Mouse (Mus musculus) midbrain, embryonic 11.5 days (tissue): Measurements from ENCODE around the gene Megf8. TPM values are rescaled to one million over a fixed set of nuclear protein-coding genes. Genes with fewer than 3 reads are reported as not detected.

Source experiments
- ATAC-seq: fragments of 200-750 bp; cut with Nextera tagmentation; 2 replicates; pipeline ENCODE4 v1.8.0; 2017; ENCODE audit warnings: moderate TSS enrichment, moderate library complexity; ENCODE audit not compliant: low FRiP score
- DNase-seq: peaks from one replicate; pipeline ENCODE4 v3.0.0; 2015; ENCODE audit warnings: low spot score; ENCODE audit errors: missing footprints
- H3K27ac ChIP-seq: fragments of 300-500 bp; sonication (generic); 2 replicates; pipeline ENCODE4 v1.5.1; 2014; ENCODE audit warnings: low read depth, low read length
- H3K27me3 ChIP-seq: fragments of 300-500 bp; sonication (generic); 2 replicates; pipeline ENCODE4 v1.6.1; 2014; ENCODE audit warnings: mild to moderate bottlenecking, low read length, moderate library complexity, mixed read lengths; ENCODE audit not compliant: control insufficient read depth, insufficient read depth
- H3K36me3 ChIP-seq: fragments of 300-500 bp; sonication (generic); 2 replicates; pipeline ENCODE4 v1.6.1; 2014; ENCODE audit warnings: mild to moderate bottlenecking, low read length, moderate library complexity, mixed read lengths; ENCODE audit not compliant: control insufficient read depth, insufficient read depth
- H3K4me1 ChIP-seq: fragments of 300-500 bp; sonication (generic); 2 replicates; pipeline ENCODE4 v1.6.1; 2014; ENCODE audit warnings: low read length; ENCODE audit not compliant: control insufficient read depth, insufficient read depth
- H3K4me2 ChIP-seq: fragments of 300-500 bp; sonication (generic); 2 replicates; pipeline ENCODE4 v1.6.1; 2014; ENCODE audit warnings: mild to moderate bottlenecking, moderate library complexity
- H3K4me3 ChIP-seq: fragments of 300-500 bp; sonication (generic); 2 replicates; pipeline ENCODE4 v1.5.1; 2014; ENCODE audit warnings: low read depth, low read length
- H3K9ac ChIP-seq: fragments of 300-500 bp; sonication (generic); 2 replicates; pipeline ENCODE4 v1.6.1; 2014; ENCODE audit warnings: low read length
- H3K9me3 ChIP-seq: fragments of 300-500 bp; sonication (generic); 2 replicates; pipeline ENCODE4 v1.6.1; 2016; ENCODE audit warnings: low read length; ENCODE audit not compliant: control insufficient read depth
- WGBS: fragments of 180-500 bp; shearing (Covaris S2); extraction: QIAGEN DNeasy Blood & Tissue Kit; methylation state at CpG from one replicate; pipeline ENCODE4 v1.1.7; 2014; 5-methylcytosine and 5-hydroxymethylcytosine counted together
- polyA plus RNA-seq: library from polyadenylated mRNA; unstranded; fragments of >200 nt; fragmentation: Nextera tagmentation; extraction: Ambion mirVana; gene quantifications from 2 replicates; pipeline ENCODE4 v1.2.1, GENCODE M21; 2014

The Megf8 gene
- polyA plus RNA-seq, 1 experiment from 2014 or later: 10.3 TPM

DNA sequence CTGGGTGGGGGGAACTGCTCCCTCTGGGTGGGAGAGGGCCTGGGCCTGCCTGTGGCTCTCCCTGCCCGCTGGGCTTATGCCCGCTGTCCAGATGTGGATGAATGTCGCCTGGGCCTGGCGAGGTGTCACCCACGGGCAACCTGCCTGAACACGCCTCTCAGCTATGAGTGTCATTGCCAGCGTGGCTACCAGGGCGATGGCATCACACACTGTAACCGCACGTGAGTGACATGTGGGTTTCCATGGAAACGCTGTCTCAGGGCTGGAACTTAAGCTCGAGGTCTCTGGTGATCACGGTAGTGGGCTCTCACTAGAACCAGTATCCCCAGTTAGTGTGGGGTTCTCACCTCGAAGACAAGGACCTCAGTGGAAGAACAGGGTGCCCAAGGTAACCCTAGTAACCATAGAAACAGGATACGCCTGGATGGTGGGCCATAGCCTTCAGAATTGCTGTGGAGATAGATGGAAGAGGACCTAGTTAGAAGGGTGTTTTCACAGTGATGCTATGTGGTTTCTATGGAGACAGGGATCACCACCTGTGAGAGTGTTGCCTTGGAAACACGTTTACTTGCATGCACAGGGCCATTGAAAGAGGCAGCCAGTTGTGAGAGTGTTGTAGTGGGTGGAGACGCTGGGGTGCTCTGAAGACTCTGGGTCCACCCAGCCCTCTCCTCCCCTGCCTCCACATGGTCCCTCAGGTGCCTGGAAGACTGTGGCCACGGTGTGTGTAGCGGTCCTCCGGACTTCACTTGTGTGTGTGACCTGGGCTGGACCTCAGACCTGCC lies 24.2 kb downstream of the Megf8 start:
- H3K4me3 ChIP-seq: no peak overlapping the region
- ATAC-seq (no peak), DNase-seq (no peak)
- no peak overlapping the region for H3K27ac ChIP-seq
- no peaks in the 10 kb centered on the region for H3K27me3 ChIP-seq
- no peaks in the 10 kb centered on the region for H3K4me1 ChIP-seq
- H3K36me3 ChIP-seq: peaks cover 5% of the 10 kb centered on the region
- no peaks in the 10 kb centered on the region for H3K9me3 ChIP-seq
- 78% methylated on average over 20 of the region's 20 CpGs for WGBS
- H3K4me2 ChIP-seq: no peak overlapping the region
- H3K9ac ChIP-seq: no peak overlapping the region

DNA sequence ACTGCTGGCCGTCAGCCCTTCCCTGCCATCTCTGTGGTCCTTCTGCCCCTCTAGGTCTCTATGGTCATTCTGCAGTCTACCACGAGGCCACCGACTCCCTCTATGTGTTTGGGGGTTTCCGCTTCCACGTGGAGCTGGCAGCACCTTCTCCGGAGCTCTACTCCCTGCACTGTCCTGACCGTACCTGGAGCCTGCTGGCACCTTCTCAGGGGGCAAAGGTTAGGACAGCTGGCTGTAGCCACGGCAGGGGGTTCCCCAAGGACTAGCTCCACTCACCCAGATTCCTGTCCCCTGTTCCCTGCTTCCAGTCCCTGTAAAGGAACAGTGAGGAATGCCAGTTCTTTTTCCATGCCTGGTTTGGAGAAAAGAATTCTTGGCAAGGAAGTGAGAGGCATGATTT lies 31.9 kb downstream of the Megf8 start:
- Histone ChIP-seq H3K4me2 (no peak overlapping the region), H3K4me1 (no peaks in the 10 kb centered on the region), H3K4me3 (no peak overlapping the region), H3K9ac (no peak overlapping the region), H3K27me3 (no peaks in the 10 kb centered on the region), H3K9me3 (no peaks in the 10 kb centered on the region; the same call in 1 of the 2 replicates), H3K36me3 (peaks cover 24% of the 10 kb centered on the region), H3K27ac (no peak overlapping the region)
- ATAC-seq: no peak
- no peak for DNase-seq
- 83% methylated on average over 8 of the region's 8 CpGs for WGBS

DNA sequence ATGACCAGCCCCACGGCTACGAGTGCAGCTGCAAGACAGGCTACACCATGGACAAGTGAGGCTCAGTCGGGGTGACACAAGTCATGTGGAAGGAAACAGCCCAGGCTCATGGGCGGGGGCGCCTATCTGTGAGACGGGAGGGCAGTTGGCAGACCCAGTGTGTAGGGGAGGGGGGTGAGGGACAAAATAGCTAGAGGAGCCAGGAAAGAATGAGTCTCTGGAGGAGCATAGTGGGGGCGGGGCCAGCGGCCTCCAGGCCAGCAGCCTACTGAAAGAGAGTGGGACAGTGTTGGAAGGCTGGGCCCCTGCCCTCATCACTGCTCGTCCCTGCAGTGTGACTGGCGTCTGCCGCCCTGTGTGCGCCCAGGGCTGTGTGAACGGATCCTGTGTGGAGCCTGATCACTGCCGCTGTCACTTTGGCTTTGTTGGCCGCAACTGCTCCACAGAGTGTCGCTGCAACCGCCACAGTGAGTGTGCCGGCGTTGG lies 41.8 kb downstream of the Megf8 start:
- no peak overlapping the region for H3K4me3 ChIP-seq
- no peaks in the 10 kb centered on the region for H3K9me3 ChIP-seq
- peak; percentile 49; the same call in 1 of the 2 replicates for ATAC-seq
- H3K27me3 ChIP-seq: no peaks in the 10 kb centered on the region
- no peak overlapping the region for H3K4me2 ChIP-seq
- H3K27ac ChIP-seq: no peak overlapping the region
- H3K36me3 ChIP-seq: peaks cover 5% of the 10 kb centered on the region
- no peaks in the 10 kb centered on the region for H3K4me1 ChIP-seq
- no peak overlapping the region for H3K9ac ChIP-seq
- DNase-seq: no peak
- WGBS: 80% methylated on average over 19 of the region's 19 CpGs

DNA sequence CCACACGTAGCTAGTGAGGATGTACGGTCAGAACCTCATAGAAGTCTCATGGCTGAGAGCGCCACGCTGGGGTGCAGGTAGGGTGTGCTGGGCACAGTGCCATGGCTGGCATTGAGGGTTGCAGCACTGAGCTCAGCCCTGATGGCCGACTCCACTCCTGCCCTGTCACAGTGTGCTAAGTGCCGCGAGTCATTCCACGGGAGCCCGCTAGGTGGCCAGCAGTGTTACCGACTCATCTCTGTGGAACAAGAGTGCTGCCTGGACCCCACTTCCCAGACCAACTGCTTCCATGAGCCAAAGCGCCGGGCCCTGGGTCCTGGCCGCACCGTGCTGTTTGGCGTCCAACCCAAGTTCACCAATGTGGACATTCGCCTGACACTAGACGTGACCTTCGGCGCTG lies 46.2 kb downstream of the Megf8 start:
- peaks cover 2% of the 10 kb centered on the region; the same call in 1 of the 2 replicates for H3K36me3 ChIP-seq
- H3K4me2 ChIP-seq: no peak overlapping the region
- H3K9ac ChIP-seq: no peak overlapping the region
- ATAC-seq (no peak), DNase-seq (no peak)
- WGBS: 88% methylated on average over 19 of the region's 19 CpGs
- no peak overlapping the region for H3K27ac ChIP-seq
- H3K27me3 ChIP-seq: peaks cover 13% of the 10 kb centered on the region
- H3K9me3 ChIP-seq: no peaks in the 10 kb centered on the region
- peaks cover 14% of the 10 kb centered on the region for H3K4me1 ChIP-seq
- no peak overlapping the region for H3K4me3 ChIP-seq

DNA sequence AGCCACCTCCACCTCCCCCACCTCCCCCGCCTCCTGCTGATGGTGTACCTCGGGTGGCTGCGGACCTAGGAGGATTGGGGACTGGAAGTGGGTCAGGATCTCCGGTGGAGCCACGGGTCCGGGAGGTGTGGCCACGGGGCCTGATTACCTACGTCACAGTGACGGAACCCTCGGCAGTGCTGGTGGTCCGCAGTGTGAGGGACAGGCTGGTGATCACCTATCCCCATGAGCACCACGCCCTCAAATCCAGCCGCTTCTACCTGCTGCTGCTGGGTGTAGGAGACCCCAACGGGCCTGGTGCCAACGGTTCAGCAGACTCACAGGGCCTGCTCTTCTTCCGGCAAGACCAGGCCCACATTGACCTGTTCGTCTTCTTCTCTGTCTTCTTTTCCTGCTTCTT lies 46.7 kb downstream of the Megf8 start:
- H3K9ac ChIP-seq: no peak overlapping the region
- WGBS: 94% methylated on average over 17 of the region's 17 CpGs

DNA sequence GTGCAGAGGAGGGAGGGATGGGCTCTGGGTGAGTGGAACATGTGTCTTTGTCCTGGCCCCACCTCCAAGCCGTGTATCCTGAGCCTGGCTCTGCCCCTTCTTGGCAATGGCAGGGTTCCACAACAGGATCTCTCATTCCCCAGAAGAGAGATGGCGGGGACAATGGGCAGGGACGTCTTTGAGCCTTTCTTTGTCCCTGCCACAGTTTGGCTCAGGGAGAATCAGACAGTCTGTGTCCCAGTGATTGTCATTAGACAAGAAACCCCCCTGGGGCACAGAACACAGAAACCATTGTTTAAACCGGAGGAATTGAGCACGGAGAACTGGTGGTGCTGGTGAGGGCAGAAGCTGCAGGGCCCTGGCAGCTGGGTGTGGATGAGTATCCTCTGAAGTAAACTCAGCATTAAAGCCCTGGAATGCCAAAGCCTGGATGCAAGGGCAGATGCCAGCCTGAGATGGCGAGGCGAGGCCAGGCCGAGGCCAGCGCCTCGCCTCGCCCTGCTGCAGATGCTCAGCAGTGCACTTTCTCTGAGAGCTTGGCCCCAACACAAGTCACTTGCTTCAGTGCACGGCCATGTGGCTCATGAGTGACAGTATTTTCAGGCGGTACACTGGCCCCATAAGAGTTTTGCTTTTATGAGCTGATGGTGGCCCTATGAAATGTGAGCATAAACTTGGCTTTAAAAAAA lies 49.1 kb downstream of the Megf8 start:
- H3K27ac ChIP-seq: no peak overlapping the region; the same call in 1 of the 2 replicates

More for the DNA sequence above, 46.7 kb downstream of the Megf8 start:
- DNase-seq (no peak), ATAC-seq (no peak)
- no peaks in the 10 kb centered on the region for H3K9me3 ChIP-seq
- peaks cover 14% of the 10 kb centered on the region for H3K4me1 ChIP-seq
- H3K4me2 ChIP-seq: no peak overlapping the region
- H3K27ac ChIP-seq: no peak overlapping the region
- no peak overlapping the region for H3K4me3 ChIP-seq
- H3K36me3 ChIP-seq: peaks cover 2% of the 10 kb centered on the region; the same call in 1 of the 2 replicates
- H3K27me3 ChIP-seq: peaks cover 18% of the 10 kb centered on the region

DNA sequence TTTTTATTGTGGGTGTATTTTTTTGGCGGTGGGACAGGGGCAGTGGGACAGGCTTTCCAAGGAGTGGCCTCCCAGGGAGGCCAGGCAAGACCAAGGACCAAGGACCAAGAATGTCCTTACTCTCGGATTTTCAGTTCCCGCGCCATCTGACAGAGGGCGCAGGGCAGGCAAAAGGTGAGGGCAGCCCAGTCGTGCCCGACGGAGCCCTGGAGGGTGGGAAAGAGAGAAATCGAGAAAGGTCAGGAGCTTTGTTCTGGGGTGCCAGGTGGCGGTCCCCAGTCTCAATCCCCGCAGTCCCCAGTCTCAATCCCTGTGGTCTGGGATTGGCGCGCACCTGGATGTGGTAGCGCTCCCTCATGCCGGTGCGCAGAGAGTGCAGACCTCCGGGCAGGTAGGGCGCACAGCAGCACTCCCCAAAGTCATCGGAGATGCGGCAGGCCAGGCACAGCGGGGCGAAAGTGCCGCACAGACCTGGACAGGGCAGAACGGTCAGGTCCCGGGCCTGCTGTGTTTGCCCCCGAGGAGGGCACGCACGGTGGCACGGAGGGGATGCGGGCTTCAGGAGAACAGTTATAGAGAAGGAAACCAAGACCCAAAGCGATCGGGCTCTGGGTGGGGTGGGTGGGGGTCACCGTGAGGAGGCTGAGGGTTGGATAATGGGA lies 50.8 kb downstream of the Megf8 start:
- H3K4me3 ChIP-seq: no peak overlapping the region
- 3% methylated on average over 33 of the region's 33 CpGs for WGBS
- H3K9ac ChIP-seq: no peak overlapping the region
- ATAC-seq (peak; percentile 26; the same call in 1 of the 2 replicates), DNase-seq (peak; percentile 88)
- H3K9me3 ChIP-seq: no peaks in the 10 kb centered on the region
- no peak overlapping the region for H3K4me2 ChIP-seq
- no peaks in the 10 kb centered on the region for H3K36me3 ChIP-seq
- H3K4me1 ChIP-seq: peaks cover 14% of the 10 kb centered on the region
- no peak overlapping the region for H3K27ac ChIP-seq
- peaks cover 27% of the 10 kb centered on the region for H3K27me3 ChIP-seq

More for the DNA sequence above, 49.1 kb downstream of the Megf8 start:
- Histone ChIP-seq H3K36me3 (no peaks in the 10 kb centered on the region), H3K4me1 (peaks cover 14% of the 10 kb centered on the region), H3K4me3 (no peak overlapping the region), H3K9ac (peak overlapping the region; percentile 4), H3K27me3 (peaks cover 27% of the 10 kb centered on the region), H3K9me3 (no peaks in the 10 kb centered on the region), H3K4me2 (no peak overlapping the region)
- DNase-seq (peak; percentile 90), ATAC-seq (peak; percentile 49)
- WGBS: 19% methylated on average over 13 of the region's 13 CpGs

DNA sequence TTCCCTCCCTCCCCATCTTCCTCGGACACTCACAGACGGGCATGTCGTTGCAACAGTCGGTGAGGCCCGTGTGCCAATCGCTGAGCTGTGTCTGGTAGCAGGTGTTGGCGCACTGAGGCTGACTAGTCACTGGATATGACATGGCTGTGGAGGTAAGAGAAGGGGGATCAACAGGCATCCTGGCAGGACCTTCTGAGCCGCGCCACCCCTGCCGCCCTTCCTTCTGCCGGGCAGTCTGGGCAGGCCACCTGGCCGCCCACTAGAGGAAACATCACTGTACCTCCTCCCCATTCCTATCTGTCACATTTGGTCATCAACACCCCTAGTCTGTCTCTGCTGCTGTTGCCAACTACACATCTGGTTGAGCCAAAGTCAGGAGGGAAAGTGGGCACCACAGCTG lies 51.4 kb downstream of the Megf8 start:
- Histone ChIP-seq H3K4me3 (no peak overlapping the region), H3K36me3 (no peaks in the 10 kb centered on the region), H3K9ac (no peak overlapping the region), H3K9me3 (no peaks in the 10 kb centered on the region), H3K4me1 (peaks cover 14% of the 10 kb centered on the region), H3K27ac (no peak overlapping the region), H3K27me3 (peaks cover 27% of the 10 kb centered on the region), H3K4me2 (no peak overlapping the region)
- ATAC-seq (no peak), DNase-seq (no peak)
- 15% methylated on average over 12 of the region's 12 CpGs for WGBS
